Mouse (Mus musculus) stomach, embryonic 15.5 days (tissue): ENCODE measurements at regions not wholly inside any gene's neighbourhood (a gene's known extent, or its start where the extent isn't known, plus 50 kb on each side); places are given as distances from the start of the nearest gene placed in this dataset.

ENCODE experiments used
- ATAC-seq: fragments of 200-750 bp; cut with Nextera tagmentation; 2 replicates; pipeline ENCODE4 v1.8.0; 2017; ENCODE audit warnings: low read depth, moderate number of reproducible peaks, moderate TSS enrichment; ENCODE audit not compliant: insufficient read depth, low FRiP score
- H3K27ac ChIP-seq: fragments of 300-500 bp; sonication (generic); 2 replicates; pipeline ENCODE4 v1.5.1; 2015; ENCODE audit warnings: mild to moderate bottlenecking, inconsistent platforms
- H3K27me3 ChIP-seq: fragments of 300-500 bp; sonication (generic); replicated peaks from 2 replicates; pipeline ENCODE4 v1.6.1; 2015; ENCODE audit warnings: inconsistent platforms
- H3K36me3 ChIP-seq: fragments of 300-500 bp; sonication (generic); 2 replicates; pipeline ENCODE4 v1.6.1; 2015; ENCODE audit warnings: inconsistent platforms
- H3K4me1 ChIP-seq: fragments of 300-500 bp; sonication (generic); 2 replicates; pipeline ENCODE4 v1.6.1; 2015; ENCODE audit warnings: inconsistent platforms
- H3K4me2 ChIP-seq: fragments of 300-500 bp; sonication (generic); 2 replicates; pipeline ENCODE4 v1.6.1; 2015; ENCODE audit warnings: mild to moderate bottlenecking, inconsistent platforms
- H3K4me3 ChIP-seq: fragments of 300-500 bp; sonication (generic); replicated peaks from 2 replicates; pipeline ENCODE4 v1.5.1; 2015; ENCODE audit warnings: inconsistent platforms
- H3K9ac ChIP-seq: fragments of 300-500 bp; sonication (generic); 2 replicates; pipeline ENCODE4 v1.6.1; 2015; ENCODE audit warnings: inconsistent platforms
- H3K9me3 ChIP-seq: fragments of 300-500 bp; sonication (generic); 2 replicates; pipeline ENCODE4 v1.6.1; 2016; ENCODE audit warnings: inconsistent platforms
- WGBS: fragments of 180-500 bp; shearing (Covaris S2); methylation state at CpG from one replicate; pipeline ENCODE4 v1.1.7; 2015; 5-methylcytosine and 5-hydroxymethylcytosine counted together

DNA sequence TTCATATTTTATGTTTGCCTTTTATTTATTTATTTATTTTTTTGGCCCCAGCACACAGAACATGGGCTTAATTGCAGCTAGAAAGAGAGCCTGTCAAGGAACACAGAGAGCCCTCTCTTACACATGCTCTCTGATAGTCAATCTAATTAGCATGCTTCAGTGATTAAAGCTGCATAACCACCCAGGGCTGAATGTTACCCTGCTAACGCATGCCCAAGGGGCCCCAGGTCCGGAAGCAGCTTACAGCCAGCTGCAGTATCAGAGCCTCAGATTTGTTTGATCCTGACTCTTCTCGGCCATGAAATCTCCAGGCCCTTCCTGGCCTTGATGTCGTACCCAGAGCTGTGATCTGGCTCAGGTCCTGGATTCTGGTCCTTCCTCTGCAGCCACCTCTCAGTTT is 569.4 kb upstream of the Gm19410 start:
- H3K9ac ChIP-seq, result no peak overlapping the region
- WGBS, result 60% methylated on average over 4 of the region's 4 CpGs
- no peak overlapping the region for H3K4me2 ChIP-seq
- no peaks in the 10 kb centered on the region for H3K36me3 ChIP-seq
- no peak overlapping the region for H3K4me3 ChIP-seq
- H3K4me1 ChIP-seq, result peaks cover 15% of the 10 kb centered on the region; the same call in 1 of the 2 replicates
- H3K27me3 ChIP-seq, result no peaks in the 10 kb centered on the region
- H3K27ac ChIP-seq, result no peak overlapping the region
- ATAC-seq, result no peak
- H3K9me3 ChIP-seq, result no peaks in the 10 kb centered on the region

DNA sequence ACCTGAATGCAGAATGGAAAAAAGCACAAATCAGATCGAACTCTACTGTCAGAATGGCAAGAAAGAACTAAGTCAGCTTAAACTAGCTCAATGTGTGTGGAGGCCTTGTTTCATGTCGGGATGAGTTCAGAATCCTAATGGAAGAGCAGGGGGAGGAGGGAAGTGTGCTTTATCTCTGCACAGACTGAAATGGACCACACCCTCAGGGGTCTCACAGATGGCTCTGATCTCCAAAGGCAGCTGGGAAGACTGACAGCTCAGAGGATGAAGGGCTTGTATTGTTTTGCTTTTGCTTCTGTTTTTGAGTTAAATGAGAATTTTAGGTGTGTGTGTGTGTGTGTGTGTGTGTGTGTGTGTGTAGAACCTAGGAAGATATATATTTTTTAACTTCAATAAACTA is 566.8 kb upstream of the Gm19410 start:
- WGBS, result 60% methylated on average over 2 of the region's 2 CpGs
- no peak for ATAC-seq
- Histone ChIP-seq H3K9ac (no peak overlapping the region), H3K4me3 (no peak overlapping the region), H3K9me3 (no peaks in the 10 kb centered on the region), H3K27ac (0 out of 2 replicates have a peak overlapping the region, but pooled peaks have one; percentile 21), H3K4me2 (no peak overlapping the region), H3K4me1 (peaks cover 12% of the 10 kb centered on the region; the same call in 1 of the 2 replicates), H3K36me3 (no peaks in the 10 kb centered on the region), H3K27me3 (no peaks in the 10 kb centered on the region)

DNA sequence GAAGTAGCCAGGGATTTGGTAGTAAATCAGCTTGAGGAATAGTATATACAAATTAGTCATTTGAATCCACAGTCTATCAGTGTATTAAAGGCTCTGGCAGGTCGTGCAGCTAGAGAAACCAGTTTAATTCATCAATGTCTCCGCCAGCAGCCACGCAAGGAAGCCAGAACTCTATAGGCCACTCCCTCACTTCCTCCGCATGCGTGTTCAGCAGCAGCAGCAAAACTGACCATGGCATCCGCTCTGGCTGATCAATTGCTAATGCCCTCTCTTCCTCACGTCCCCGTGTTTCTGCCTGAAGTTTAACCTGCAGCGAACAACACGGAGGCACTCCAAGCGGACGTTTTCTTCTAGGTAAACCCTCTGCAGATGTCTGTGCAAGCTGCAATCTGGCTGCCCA is 564.2 kb upstream of the Gm19410 start:
- H3K9me3 ChIP-seq, result no peaks in the 10 kb centered on the region
- H3K4me2 ChIP-seq, result peak overlapping the region; percentile 49
- WGBS, result 13% methylated on average over 12 of the region's 12 CpGs
- H3K27me3 ChIP-seq, result no peaks in the 10 kb centered on the region
- no peaks in the 10 kb centered on the region for H3K36me3 ChIP-seq
- H3K9ac ChIP-seq, result no peak overlapping the region
- peak; percentile 84 for ATAC-seq
- peaks cover 26% of the 10 kb centered on the region for H3K4me1 ChIP-seq
- peak overlapping the region; percentile 17; the same call in 1 of the 2 replicates for H3K4me3 ChIP-seq
- H3K27ac ChIP-seq, result peak overlapping the region; percentile 86

DNA sequence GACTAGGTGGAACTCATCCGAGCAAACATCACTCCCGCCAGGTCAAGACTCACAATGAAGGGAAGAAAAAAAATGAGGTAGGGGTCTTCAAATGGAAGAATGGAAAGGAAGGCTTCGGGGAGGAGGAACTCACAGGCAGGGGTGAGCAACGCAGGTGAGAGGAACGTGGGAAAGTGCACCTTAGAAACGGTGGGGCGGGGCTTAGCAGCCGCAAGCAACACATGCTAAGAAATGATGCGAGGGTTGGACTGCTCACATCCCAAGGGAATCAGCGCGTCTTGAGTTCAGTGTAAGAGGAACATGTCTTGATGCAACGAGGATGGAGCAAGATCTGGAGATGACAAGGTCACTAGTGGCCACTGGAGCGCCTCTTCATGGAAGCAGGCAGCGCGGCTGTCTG is 560.6 kb upstream of the Gm19410 start:
- Histone ChIP-seq H3K4me2 (peak overlapping the region; percentile 40), H3K36me3 (no peaks in the 10 kb centered on the region), H3K27me3 (no peaks in the 10 kb centered on the region), H3K4me1 (peaks cover 24% of the 10 kb centered on the region), H3K9ac (no peak overlapping the region), H3K9me3 (no peaks in the 10 kb centered on the region), H3K4me3 (no peak overlapping the region), H3K27ac (peak overlapping the region; percentile 51; the same call in 1 of the 2 replicates)
- 65% methylated on average over 15 of the region's 15 CpGs for WGBS
- ATAC-seq, result no peak

DNA sequence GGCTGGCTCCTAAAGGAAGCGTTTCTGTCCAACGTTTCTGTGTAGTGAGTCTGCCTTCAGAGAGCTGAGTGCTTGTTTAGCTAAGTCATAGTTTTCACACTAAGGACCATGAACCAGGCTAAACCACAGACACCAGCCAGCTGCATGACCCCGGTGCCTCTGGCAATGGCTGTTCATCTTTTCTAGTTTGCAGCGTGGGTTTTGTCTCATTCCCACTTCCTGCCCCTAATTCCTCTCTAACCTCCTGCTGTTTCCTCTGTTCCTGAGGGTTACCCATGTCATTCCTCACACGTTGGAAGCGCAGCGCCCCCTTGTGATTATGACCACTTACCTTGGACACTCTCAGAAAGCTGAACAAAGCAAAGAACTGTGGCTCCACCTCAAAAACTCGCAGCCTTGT is 560.1 kb upstream of the Gm19410 start:
- no peaks in the 10 kb centered on the region for H3K36me3 ChIP-seq
- H3K4me3 ChIP-seq, result peak overlapping the region; percentile 6; the same call in 1 of the 2 replicates
- no peak overlapping the region for H3K9ac ChIP-seq
- no peaks in the 10 kb centered on the region for H3K9me3 ChIP-seq
- no peak for ATAC-seq
- H3K4me2 ChIP-seq, result peak overlapping the region; percentile 40
- peaks cover 23% of the 10 kb centered on the region for H3K4me1 ChIP-seq
- no peaks in the 10 kb centered on the region for H3K27me3 ChIP-seq
- WGBS, result 9% methylated on average over 8 of the region's 8 CpGs
- H3K27ac ChIP-seq, result peak overlapping the region; percentile 51; the same call in 1 of the 2 replicates

DNA sequence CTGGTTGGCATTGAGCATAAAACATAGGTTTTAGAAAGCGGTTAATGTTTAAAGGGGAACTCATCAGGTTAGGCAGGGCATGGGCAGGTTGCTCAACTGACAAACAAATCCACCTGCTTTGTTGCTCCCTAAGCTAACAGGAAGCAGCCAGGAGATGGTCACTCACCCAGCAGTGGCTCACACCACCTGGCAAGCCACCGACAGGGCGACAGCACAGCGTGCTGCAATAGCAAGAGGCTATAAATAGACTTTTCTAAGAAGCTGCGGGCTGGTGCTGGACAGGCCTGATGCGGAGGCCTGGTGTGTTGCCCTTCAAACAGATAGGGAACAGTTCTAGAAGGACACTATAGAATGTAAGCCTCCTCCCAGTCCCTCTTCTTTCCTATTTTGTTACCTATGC is 559.3 kb upstream of the Gm19410 start:
- Histone ChIP-seq H3K36me3 (no peaks in the 10 kb centered on the region), H3K4me1 (peaks cover 16% of the 10 kb centered on the region), H3K9ac (no peak overlapping the region), H3K27me3 (no peaks in the 10 kb centered on the region), H3K9me3 (no peaks in the 10 kb centered on the region), H3K27ac (0 out of 2 replicates have a peak overlapping the region, but pooled peaks have one; percentile 51), H3K4me2 (peak overlapping the region; percentile 40), H3K4me3 (no peak overlapping the region)
- 37% methylated on average over 6 of the region's 6 CpGs for WGBS
- peak; percentile 54 for ATAC-seq

DNA sequence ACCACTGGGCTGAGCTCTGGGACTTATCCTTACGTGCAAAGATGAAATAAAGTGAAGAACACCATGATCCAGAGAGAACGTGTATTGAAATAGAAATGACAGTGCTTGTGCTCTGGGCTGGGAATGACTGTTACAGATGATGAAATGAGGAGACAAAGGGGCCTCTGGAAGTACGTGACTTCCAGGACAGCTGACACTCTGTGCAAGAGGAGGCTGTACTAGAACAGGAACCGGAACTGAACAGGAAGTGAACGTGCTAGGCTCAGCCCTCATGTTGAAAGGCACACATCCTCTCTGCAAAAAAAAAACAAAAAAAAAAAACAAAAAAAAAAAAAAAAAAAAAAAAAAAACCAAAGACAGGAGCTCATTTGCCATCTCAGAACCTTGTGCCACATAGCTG is 557.2 kb upstream of the Gm19410 start:
- Histone ChIP-seq H3K27me3 (no peaks in the 10 kb centered on the region), H3K27ac (0 out of 2 replicates have a peak overlapping the region, but pooled peaks have one; percentile 21), H3K9ac (no peak overlapping the region), H3K9me3 (no peaks in the 10 kb centered on the region), H3K36me3 (no peaks in the 10 kb centered on the region), H3K4me1 (peaks cover 16% of the 10 kb centered on the region), H3K4me3 (no peak overlapping the region), H3K4me2 (no peak overlapping the region)
- 69% methylated on average over 5 of the region's 5 CpGs for WGBS
- no peak for ATAC-seq

DNA sequence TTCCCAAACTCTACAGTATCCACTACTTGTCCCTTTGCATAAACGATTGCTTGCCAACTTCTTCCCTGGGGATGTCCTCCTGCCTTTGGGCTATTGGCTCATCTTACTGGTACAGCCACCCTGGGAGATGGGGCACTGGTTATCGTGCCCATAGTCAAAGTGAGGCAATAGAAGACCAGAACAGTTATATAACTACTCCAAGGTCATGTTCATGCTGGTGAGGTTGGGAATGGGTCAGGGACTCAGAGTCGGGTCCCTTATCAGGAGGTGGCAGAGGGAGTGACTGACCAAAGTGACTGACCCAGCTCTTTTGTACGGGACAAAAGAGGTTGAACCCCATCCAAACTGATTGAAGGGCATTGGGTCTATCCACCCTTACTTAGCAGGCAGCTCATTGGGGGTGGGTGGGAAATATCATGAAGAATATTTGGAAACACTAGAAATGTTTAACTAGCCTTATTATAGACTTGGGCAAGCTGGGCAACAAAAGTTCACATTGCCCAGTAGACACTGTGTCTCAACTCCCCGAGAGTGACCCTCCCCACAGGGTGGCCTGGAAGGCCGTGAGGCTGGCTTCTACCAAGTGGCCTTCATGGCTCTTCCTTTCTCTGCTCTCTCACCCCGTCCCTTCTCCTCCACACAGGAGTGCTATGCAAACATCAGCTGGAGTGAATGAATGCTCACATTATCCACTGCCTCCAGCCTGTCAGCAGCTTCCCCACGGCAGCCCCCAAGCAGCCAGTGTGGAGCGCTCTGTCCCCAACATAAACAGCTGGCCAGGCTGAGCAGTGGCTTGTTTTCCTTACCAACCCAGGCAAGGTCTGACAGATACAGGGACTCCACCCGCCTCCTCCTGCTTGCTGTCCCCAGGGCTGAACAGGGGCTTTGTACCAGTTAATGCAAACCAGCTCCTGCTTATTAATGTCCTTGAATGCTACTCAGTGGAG is 553.8 kb upstream of the Gm19410 start:
- Histone ChIP-seq H3K36me3 (no peaks in the 10 kb centered on the region), H3K27me3 (no peaks in the 10 kb centered on the region), H3K9ac (no peak overlapping the region), H3K4me2 (no peak overlapping the region), H3K27ac (no peak overlapping the region), H3K4me1 (no peaks in the 10 kb centered on the region), H3K9me3 (no peaks in the 10 kb centered on the region), H3K4me3 (no peak overlapping the region)
- WGBS, result 58% methylated on average over 10 of the region's 10 CpGs
- peak; percentile 27; the same call in 1 of the 2 replicates for ATAC-seq

DNA sequence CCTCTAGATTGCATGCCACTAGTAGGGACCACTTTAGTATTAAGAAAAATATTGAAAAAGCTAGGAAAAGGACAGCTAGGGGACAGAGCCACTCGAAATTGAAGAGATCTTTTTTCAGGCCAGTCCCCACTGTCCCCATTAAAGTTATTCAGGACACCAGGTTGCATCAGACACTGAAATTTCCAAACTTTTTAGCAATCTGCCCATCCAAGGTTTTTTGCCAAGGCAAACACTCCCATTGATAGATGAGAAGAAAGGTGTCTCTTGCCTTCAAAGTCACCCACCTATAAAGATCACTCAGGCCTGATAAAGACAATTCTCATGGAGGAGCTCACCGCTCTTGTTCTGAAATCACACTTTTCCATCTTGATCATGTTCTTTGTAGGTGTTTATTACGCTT is 552.1 kb upstream of the Gm19410 start:
- Histone ChIP-seq H3K27me3 (no peaks in the 10 kb centered on the region), H3K4me1 (no peaks in the 10 kb centered on the region), H3K36me3 (no peaks in the 10 kb centered on the region), H3K4me2 (no peak overlapping the region), H3K27ac (no peak overlapping the region), H3K4me3 (no peak overlapping the region), H3K9me3 (no peaks in the 10 kb centered on the region), H3K9ac (no peak overlapping the region)
- no peak for ATAC-seq
- WGBS, result 75% methylated on average over 3 of the region's 3 CpGs

DNA sequence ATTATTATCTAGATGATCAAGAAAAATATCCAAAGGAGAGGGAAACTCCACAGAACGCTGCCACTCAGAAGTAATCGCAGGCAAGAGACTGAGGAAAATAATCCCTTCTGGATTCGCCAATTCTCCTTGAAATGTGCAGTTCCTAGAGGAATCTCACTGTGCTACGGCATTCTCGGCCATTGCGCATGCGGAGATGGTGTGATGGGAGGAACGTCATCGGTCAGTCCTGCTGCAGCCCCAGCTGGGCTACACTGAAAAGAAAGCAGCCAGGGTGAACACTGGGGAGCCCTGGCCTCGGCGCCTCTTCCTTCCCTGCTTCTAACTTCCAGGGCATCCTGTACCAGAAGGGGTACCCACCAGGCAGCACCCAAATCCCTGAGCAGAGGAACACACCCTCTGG is 548.0 kb upstream of the Gm19410 start:
- no peak for ATAC-seq
- Histone ChIP-seq H3K27me3 (no peaks in the 10 kb centered on the region), H3K4me2 (no peak overlapping the region), H3K9me3 (no peaks in the 10 kb centered on the region), H3K9ac (no peak overlapping the region), H3K36me3 (no peaks in the 10 kb centered on the region), H3K4me3 (no peak overlapping the region), H3K4me1 (no peaks in the 10 kb centered on the region), H3K27ac (no peak overlapping the region)
- WGBS, result 87% methylated on average over 11 of the region's 11 CpGs

DNA sequence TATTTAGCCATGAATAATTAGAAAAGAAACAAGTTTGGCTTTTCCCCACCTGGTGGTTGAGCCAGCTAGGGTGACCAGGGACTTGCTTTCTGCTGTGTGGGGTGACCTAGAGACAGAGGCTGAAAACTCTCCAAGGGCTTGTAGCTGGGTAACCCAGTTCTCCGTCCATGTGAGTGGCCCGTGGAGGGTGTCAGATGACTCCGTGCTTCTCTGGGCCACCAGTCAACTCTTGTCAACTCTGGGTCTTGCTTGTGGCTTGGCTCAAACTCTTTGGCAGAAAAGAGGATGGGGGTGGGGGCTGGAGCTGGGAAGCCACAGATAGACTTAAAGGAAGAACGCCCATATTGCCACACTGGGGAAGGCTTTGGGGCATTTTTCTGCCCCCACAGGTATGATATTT is 547.3 kb upstream of the Gm19410 start:
- no peak for ATAC-seq
- 75% methylated on average over 4 of the region's 4 CpGs for WGBS
- no peak overlapping the region for H3K4me2 ChIP-seq

More for the DNA sequence above, 547.3 kb upstream of the Gm19410 start:
- no peak overlapping the region for H3K4me3 ChIP-seq
- no peaks in the 10 kb centered on the region for H3K27me3 ChIP-seq
- no peak overlapping the region for H3K27ac ChIP-seq
- no peaks in the 10 kb centered on the region for H3K36me3 ChIP-seq
- H3K4me1 ChIP-seq, result no peaks in the 10 kb centered on the region
- H3K9ac ChIP-seq, result no peak overlapping the region
- H3K9me3 ChIP-seq, result no peaks in the 10 kb centered on the region
